Mouse (Mus musculus) midbrain, embryonic 11.5 days (tissue): ENCODE data around the gene Doc2g. TPM values are rescaled to one million over a fixed set of nuclear protein-coding genes. Genes with fewer than 3 reads are reported as not detected.

Experiments used
- ATAC-seq: fragments of 200-750 bp; cut with Nextera tagmentation; 2 replicates; pipeline ENCODE4 v1.8.0; 2017; ENCODE audit warnings: moderate TSS enrichment, moderate library complexity; ENCODE audit not compliant: low FRiP score
- DNase-seq: peaks from one replicate; pipeline ENCODE4 v3.0.0; 2015; ENCODE audit warnings: low spot score; ENCODE audit errors: missing footprints
- H3K27ac ChIP-seq: fragments of 300-500 bp; sonication (generic); 2 replicates; pipeline ENCODE4 v1.5.1; 2014; ENCODE audit warnings: low read depth, low read length
- H3K27me3 ChIP-seq: fragments of 300-500 bp; sonication (generic); 2 replicates; pipeline ENCODE4 v1.6.1; 2014; ENCODE audit warnings: mild to moderate bottlenecking, low read length, moderate library complexity, mixed read lengths; ENCODE audit not compliant: control insufficient read depth, insufficient read depth
- H3K36me3 ChIP-seq: fragments of 300-500 bp; sonication (generic); 2 replicates; pipeline ENCODE4 v1.6.1; 2014; ENCODE audit warnings: mild to moderate bottlenecking, low read length, moderate library complexity, mixed read lengths; ENCODE audit not compliant: control insufficient read depth, insufficient read depth
- H3K4me1 ChIP-seq: fragments of 300-500 bp; sonication (generic); 2 replicates; pipeline ENCODE4 v1.6.1; 2014; ENCODE audit warnings: low read length; ENCODE audit not compliant: control insufficient read depth, insufficient read depth
- H3K4me2 ChIP-seq: fragments of 300-500 bp; sonication (generic); 2 replicates; pipeline ENCODE4 v1.6.1; 2014; ENCODE audit warnings: mild to moderate bottlenecking, moderate library complexity
- H3K4me3 ChIP-seq: fragments of 300-500 bp; sonication (generic); 2 replicates; pipeline ENCODE4 v1.5.1; 2014; ENCODE audit warnings: low read depth, low read length
- H3K9ac ChIP-seq: fragments of 300-500 bp; sonication (generic); 2 replicates; pipeline ENCODE4 v1.6.1; 2014; ENCODE audit warnings: low read length
- H3K9me3 ChIP-seq: fragments of 300-500 bp; sonication (generic); 2 replicates; pipeline ENCODE4 v1.6.1; 2016; ENCODE audit warnings: low read length; ENCODE audit not compliant: control insufficient read depth
- WGBS: fragments of 180-500 bp; shearing (Covaris S2); extraction: QIAGEN DNeasy Blood & Tissue Kit; methylation state at CpG from one replicate; pipeline ENCODE4 v1.1.7; 2014; 5-methylcytosine and 5-hydroxymethylcytosine counted together
- polyA plus RNA-seq: library from polyadenylated mRNA; unstranded; fragments of >200 nt; fragmentation: Nextera tagmentation; extraction: Ambion mirVana; gene quantifications from 2 replicates; pipeline ENCODE4 v1.2.1, GENCODE M21; 2014

The Doc2g gene
- polyA plus RNA-seq, 1 experiment from 2014 or later: 1.5 TPM

DNA sequence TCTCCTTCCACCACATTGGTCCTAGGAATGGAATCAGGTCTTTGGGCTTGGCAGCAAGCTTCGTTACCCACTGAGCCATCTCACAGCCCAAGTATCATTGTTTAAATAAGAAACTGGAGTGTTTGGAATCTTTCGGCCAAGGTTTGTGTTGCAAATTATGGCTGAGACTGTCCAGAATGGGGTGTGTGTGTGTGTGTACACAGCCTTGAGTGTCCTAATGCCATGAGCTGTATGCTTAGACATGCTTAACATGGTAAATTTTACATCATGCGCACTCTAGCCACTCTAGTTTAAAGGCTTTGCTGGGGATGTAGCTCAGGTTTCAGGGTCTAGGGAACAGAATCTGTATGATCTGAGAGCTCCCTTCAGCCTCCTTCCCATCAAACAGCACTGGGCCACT lies 7.6 kb upstream of the Doc2g start:
- H3K4me3 ChIP-seq: no peak overlapping the region
- no peak overlapping the region for H3K9ac ChIP-seq
- peaks cover 2% of the 10 kb centered on the region; the same call in 1 of the 2 replicates for H3K4me1 ChIP-seq
- no peaks in the 10 kb centered on the region for H3K36me3 ChIP-seq
- no peak for ATAC-seq
- H3K4me2 ChIP-seq: no peak overlapping the region
- no peak for DNase-seq
- WGBS: 85% methylated on average over 3 of the region's 3 CpGs
- peaks cover 3% of the 10 kb centered on the region; the same call in 1 of the 2 replicates for H3K27me3 ChIP-seq
- H3K27ac ChIP-seq: no peak overlapping the region
- H3K9me3 ChIP-seq: no peaks in the 10 kb centered on the region

- no peaks in the 10 kb centered on the region for H3K9me3 ChIP-seq
- H3K4me3 ChIP-seq: no peak overlapping the region
- WGBS: 78% methylated on average over 7 of the region's 7 CpGs
- H3K4me2 ChIP-seq: no peak overlapping the region
- DNase-seq: no peak
- no peak overlapping the region for H3K27ac ChIP-seq
- peaks cover 7% of the 10 kb centered on the region for H3K4me1 ChIP-seq
- H3K27me3 ChIP-seq: peaks cover 3% of the 10 kb centered on the region; the same call in 1 of the 2 replicates
- H3K9ac ChIP-seq: no peak overlapping the region
- ATAC-seq: no peak
- H3K36me3 ChIP-seq: no peaks in the 10 kb centered on the region
These were observed 7.0 kb upstream of the Doc2g start for GRCm38 (mm10) chr19:3996106-3996505.

DNA sequence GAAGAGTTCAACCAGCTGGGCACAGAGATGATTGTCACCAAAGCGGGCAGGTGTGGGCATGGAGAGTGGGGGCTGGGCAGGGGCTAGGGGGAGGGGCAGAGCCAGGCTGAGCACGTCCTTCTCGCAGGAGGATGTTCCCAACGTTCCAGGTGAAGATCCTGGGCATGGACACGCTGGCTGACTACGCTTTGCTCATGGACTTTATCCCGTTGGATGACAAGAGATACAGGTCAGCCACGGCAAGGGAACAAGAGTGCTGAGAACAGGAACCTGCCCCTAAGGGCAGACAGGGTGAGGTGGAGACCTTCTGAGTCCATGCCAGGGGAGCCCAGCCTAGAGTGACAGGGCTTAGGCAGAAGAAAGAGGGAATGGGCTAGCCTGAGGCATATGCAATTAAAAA lies 6.4 kb upstream of the Doc2g start:
- H3K9ac ChIP-seq: no peak overlapping the region
- WGBS: 89% methylated on average over 8 of the region's 8 CpGs
- H3K4me3 ChIP-seq: no peak overlapping the region
- H3K36me3 ChIP-seq: no peaks in the 10 kb centered on the region
- no peak overlapping the region for H3K27ac ChIP-seq
- DNase-seq: no peak
- no peaks in the 10 kb centered on the region for H3K9me3 ChIP-seq
- H3K27me3 ChIP-seq: peaks cover 3% of the 10 kb centered on the region; the same call in 1 of the 2 replicates
- H3K4me2 ChIP-seq: no peak overlapping the region
- ATAC-seq: no peak
- peaks cover 13% of the 10 kb centered on the region for H3K4me1 ChIP-seq

GRCm38 (mm10) chr19:3997231-3997630 lies 5.9 kb upstream of the Doc2g start:
- Histone ChIP-seq H3K4me3 (no peak overlapping the region), H3K4me1 (peaks cover 13% of the 10 kb centered on the region), H3K4me2 (no peak overlapping the region), H3K9me3 (no peaks in the 10 kb centered on the region), H3K27me3 (peaks cover 3% of the 10 kb centered on the region; the same call in 1 of the 2 replicates), H3K36me3 (no peaks in the 10 kb centered on the region), H3K27ac (no peak overlapping the region), H3K9ac (no peak overlapping the region)
- 62% methylated on average over 8 of the region's 8 CpGs for WGBS
- no peak for ATAC-seq
- no peak for DNase-seq

DNA sequence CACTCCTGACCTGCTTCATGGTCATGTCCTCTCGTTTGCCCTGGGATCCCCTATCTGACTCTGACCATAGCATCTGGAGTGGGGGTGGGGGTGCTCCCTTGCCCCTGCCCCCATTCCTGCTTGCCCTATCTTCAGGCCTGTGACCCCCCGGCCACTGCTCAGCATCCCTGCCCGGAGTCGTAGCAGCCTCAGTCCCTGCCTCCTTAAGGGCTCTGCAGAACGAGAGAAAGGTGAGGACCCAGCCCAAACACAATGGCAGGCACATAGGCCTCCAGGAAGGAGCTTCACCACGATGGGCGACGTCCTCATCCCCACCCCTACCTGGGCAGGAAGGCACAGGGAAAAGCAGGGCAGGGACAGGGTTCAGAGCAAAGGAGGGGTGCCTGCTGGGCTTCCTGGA lies 4.8 kb upstream of the Doc2g start:
- Histone ChIP-seq H3K27me3 (peaks cover 3% of the 10 kb centered on the region; the same call in 1 of the 2 replicates), H3K9ac (no peak overlapping the region), H3K27ac (no peak overlapping the region), H3K4me1 (peaks cover 13% of the 10 kb centered on the region), H3K36me3 (no peaks in the 10 kb centered on the region), H3K4me2 (no peak overlapping the region), H3K9me3 (no peaks in the 10 kb centered on the region), H3K4me3 (no peak overlapping the region)
- DNase-seq (no peak), ATAC-seq (no peak)
- WGBS: 77% methylated on average over 8 of the region's 8 CpGs

- peak overlapping the region; percentile 26; the same call in 1 of the 2 replicates for H3K9ac ChIP-seq
These were observed 3.9 kb upstream of the Doc2g start for GRCm38 (mm10) chr19:3999121-3999730.

DNA sequence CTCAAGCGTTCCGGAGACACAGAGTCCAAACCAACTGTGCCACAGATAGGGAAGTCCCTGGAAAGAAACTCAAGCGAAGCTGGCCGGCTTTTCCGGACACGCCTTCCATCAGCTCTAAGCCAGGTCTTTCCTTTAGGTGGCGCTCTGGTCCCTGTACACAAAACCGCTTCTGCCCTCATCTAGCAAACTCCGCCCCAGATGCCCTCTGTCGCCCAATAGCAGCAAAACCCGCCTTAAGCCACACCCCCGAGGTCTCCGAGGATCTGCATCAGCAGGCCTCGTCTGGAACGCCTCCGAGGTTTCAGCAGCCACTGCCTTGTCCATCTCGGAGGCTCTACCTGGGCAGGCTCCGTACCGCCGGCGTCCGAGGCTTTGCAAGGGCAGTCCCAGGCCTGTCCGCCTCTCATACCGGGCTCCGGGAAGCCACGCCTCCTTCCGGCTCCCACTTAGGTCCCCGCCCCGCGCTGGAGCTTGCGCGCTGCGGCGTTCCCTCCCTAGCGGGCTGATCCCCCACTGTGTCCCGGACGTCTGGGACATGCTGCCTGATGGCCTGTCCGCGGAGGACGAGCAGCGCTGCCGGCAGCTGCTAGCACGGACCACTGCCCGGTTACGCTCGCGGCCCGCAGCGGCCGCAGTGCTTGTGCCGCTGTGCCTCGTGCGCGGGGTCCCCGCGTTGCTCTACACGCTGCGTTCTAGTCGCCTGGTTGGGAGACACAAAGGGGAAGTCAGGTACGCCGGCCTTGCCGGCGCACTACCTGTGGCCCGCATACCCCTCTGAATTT lies 2.8 kb upstream of the Doc2g start, which contains the start of the genes Nudt8 and Gm49405:
Nudt8 (plus strand) TSS at position 462 of the 782 bp plus-strand sequence.
Gm49405 (plus strand) TSS at position 508 of the 782 bp plus-strand sequence.
- no peaks in the 10 kb centered on the region for H3K9me3 ChIP-seq
- peaks cover 13% of the 10 kb centered on the region for H3K4me1 ChIP-seq
- peak within 1 kb of the TSS; percentile 86 for H3K27ac ChIP-seq
- H3K4me3 ChIP-seq: peak within 1 kb of the TSS; percentile 50
- H3K4me2 ChIP-seq: peak within 1 kb of the TSS; percentile 93
- no peaks in the 10 kb centered on the region for H3K36me3 ChIP-seq
- peaks cover 3% of the 10 kb centered on the region; the same call in 1 of the 2 replicates for H3K27me3 ChIP-seq
- peak within 1 kb of the TSS; percentile 91 for H3K9ac ChIP-seq
- DNase-seq (peak; percentile 99), ATAC-seq (peak; percentile 94)
- WGBS: under 1% methylated on average over 64 of the region's 64 CpGs

More at GRCm38 (mm10) chr19:3999121-3999730, 3.9 kb upstream of the Doc2g start:
- peak overlapping the region; percentile 93 for H3K4me2 ChIP-seq
- no peaks in the 10 kb centered on the region for H3K9me3 ChIP-seq
- WGBS: 88% methylated on average over 9 of the region's 9 CpGs
- H3K27me3 ChIP-seq: peaks cover 3% of the 10 kb centered on the region; the same call in 1 of the 2 replicates
- no peak for ATAC-seq
- H3K4me3 ChIP-seq: peak overlapping the region; percentile 50; the same call in 1 of the 2 replicates
- DNase-seq: no peak
- H3K4me1 ChIP-seq: peaks cover 13% of the 10 kb centered on the region
- H3K27ac ChIP-seq: no peak overlapping the region
- no peaks in the 10 kb centered on the region for H3K36me3 ChIP-seq

DNA sequence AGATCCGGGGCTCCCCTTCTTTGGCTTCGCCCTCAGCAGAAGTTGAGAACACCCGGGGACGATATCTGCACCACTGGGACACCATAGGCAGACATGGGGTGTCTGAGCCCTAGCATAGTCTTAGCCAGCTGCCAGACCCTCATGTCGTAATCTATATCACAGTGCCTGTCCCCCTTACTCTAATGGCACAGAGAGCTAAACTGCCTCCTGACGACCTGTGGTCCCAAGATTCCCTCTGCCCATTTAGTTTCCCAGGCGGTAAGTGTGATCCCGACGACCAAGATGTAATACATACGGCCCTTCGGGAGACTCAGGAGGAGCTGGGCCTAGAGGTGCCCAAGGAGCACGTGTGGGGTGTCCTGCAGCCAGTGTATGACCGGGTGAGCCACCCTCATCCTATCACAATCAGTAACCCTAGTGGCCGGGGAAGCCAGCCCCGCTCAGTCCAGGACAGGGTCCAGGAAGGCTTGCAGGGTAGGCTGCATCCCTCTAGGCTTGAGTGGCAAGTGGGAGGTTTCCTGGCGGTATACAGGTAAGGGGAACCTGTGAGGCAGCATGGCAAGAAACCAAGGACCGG lies 2.1 kb upstream of the Doc2g start:
- ATAC-seq (peak; percentile 26; the same call in 1 of the 2 replicates), DNase-seq (peak; percentile 94)
- H3K9me3 ChIP-seq: no peaks in the 10 kb centered on the region
- peak overlapping the region; percentile 86 for H3K27ac ChIP-seq
- H3K36me3 ChIP-seq: peaks cover under 1% of the 10 kb centered on the region; the same call in 1 of the 2 replicates
- peak overlapping the region; percentile 50 for H3K4me3 ChIP-seq
- H3K4me2 ChIP-seq: peak overlapping the region; percentile 93
- H3K4me1 ChIP-seq: peaks cover 13% of the 10 kb centered on the region
- peak overlapping the region; percentile 91 for H3K9ac ChIP-seq
- peaks cover 3% of the 10 kb centered on the region; the same call in 1 of the 2 replicates for H3K27me3 ChIP-seq
- 19% methylated on average over 17 of the region's 17 CpGs for WGBS
